Mouse (Mus musculus) cerebellum, adult 2 months (tissue): Measurements from ENCODE around the gene Olfr846. TPM values are rescaled to one million over a fixed set of nuclear protein-coding genes. Genes with fewer than 3 reads are reported as not detected.

Source experiments
- DNase-seq, 2 experiments: peaks; one replicate each; pipeline ENCODE4 v3.0.0; 2021
- H3K27ac ChIP-seq: fragments of 200-500 bp; 2 replicates; pipeline ENCODE4 v1.5.1; 2012; ENCODE audit warnings: low read length, control low read depth, inconsistent platforms; ENCODE audit not compliant: insufficient read depth
- H3K27me3 ChIP-seq: fragments of 200-500 bp; 2 replicates; pipeline ENCODE4 v1.6.1; 2012; ENCODE audit warnings: inconsistent platforms, mild to moderate bottlenecking, low read length, moderate library complexity; ENCODE audit not compliant: control insufficient read depth, insufficient read depth
- H3K4me1 ChIP-seq: fragments of 200-500 bp; 2 replicates; pipeline ENCODE4 v1.6.1; 2011; ENCODE audit warnings: low read length; ENCODE audit not compliant: control insufficient read depth, insufficient read depth
- H3K4me3 ChIP-seq: fragments of 200-500 bp; replicated peaks from 2 replicates; pipeline ENCODE3; 2011; ENCODE audit warnings: mild to moderate bottlenecking, low read depth, low read length, control low read depth; ENCODE audit not compliant: insufficient read depth
- CTCF ChIP-seq: fragments of 200-500 bp; IDR thresholded peaks from 2 replicates; pipeline ENCODE4 v1.5.1; 2011; ENCODE audit warnings: low read depth, mild to moderate bottlenecking, control low read depth, low read length, moderate library complexity, borderline replicate concordance; ENCODE audit not compliant: insufficient read depth
- POLR2A ChIP-seq: fragments of 200-500 bp; IDR thresholded peaks from 2 replicates; pipeline ENCODE4 v1.6.1; 2011; ENCODE audit warnings: low read length, control low read depth, borderline replicate concordance; ENCODE audit not compliant: insufficient read depth
- WGBS: fragments of 180-500 bp; shearing (Covaris S2); methylation state at CpG from one replicate; pipeline ENCODE4 v1.1.7; 2018; 5-methylcytosine and 5-hydroxymethylcytosine counted together
- polyA plus RNA-seq: library from polyadenylated mRNA; depleted of rRNA; stranded (reverse); fragments of >200 nt; gene quantifications from 2 replicates; pipeline ENCODE4 v1.2.3, GENCODE M21; 2012; rRNA removed

Gene Olfr846
- not detected in 2 replicates for polyA plus RNA-seq

GRCm38 (mm10) chr9:19363905-19364304, at the start of gene Olfr846:
TSS of gene Olfr846 (minus strand) at chr9:19364005.
- no peak for DNase-seq
- no peak for TF ChIP-seq POLR2A
- no peak for TF ChIP-seq CTCF

GRCm38 (mm10) chr9:19378569-19378968, 14.8 kb upstream of the Olfr846 start, which contains the start of gene Olfr847:
TSS of gene Olfr847 (minus strand) at chr9:19378669.
- 63% methylated on average over 1 of the region's 1 CpGs for WGBS
- H3K27ac ChIP-seq: no peak within 1 kb of the TSS
- no peaks in the 10 kb centered on the region for H3K4me1 ChIP-seq
- no peak for TF ChIP-seq POLR2A
- TF ChIP-seq CTCF: no peak
- no peaks in the 10 kb centered on the region for H3K27me3 ChIP-seq
- DNase-seq: no peak
- no peak within 1 kb of the TSS for H3K4me3 ChIP-seq

More at GRCm38 (mm10) chr9:19363905-19364304, at the start of gene Olfr846:
- Histone ChIP-seq H3K27ac (no peak within 1 kb of the TSS), H3K27me3 (no peaks in the 10 kb centered on the region), H3K4me3 (no peak within 1 kb of the TSS), H3K4me1 (no peaks in the 10 kb centered on the region)
- WGBS: 36% methylated on average over 1 of the region's 1 CpGs

DNA sequence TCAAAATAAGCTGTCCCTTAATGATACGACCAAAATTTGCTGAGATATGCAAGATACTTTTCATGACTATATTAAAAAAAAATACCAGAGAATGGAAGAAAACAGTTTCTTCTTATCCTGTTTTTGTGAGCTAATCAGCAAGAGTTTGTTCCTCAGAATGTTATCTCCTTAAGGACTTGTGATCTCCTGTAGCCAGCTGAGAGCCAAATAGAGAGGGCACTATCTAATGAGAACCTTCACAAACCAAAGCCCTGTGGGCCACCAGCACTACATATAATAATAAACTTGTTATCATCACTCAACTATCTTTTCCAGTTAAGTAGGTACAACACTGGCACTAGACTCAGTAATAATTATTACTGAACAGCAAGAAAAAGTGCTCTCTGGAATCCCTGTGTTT, 27.6 kb downstream of the Olfr846 start, which contains the start of gene Olfr845:
Olfr845 (plus strand) TSS at position 301 of the 400 bp plus-strand sequence.
- Histone ChIP-seq H3K27ac (no peak within 1 kb of the TSS), H3K4me1 (no peaks in the 10 kb centered on the region), H3K4me3 (no peak within 1 kb of the TSS), H3K27me3 (no peaks in the 10 kb centered on the region)
- DNase-seq: no peak
- 62% methylated on average over 1 of the region's 1 CpGs for WGBS
- no peak for TF ChIP-seq POLR2A
- no peak for TF ChIP-seq CTCF

GRCm38 (mm10) chr9:19316047-19316446, 47.8 kb downstream of the Olfr846 start, which contains the start of gene Olfr844:
TSS of gene Olfr844 (plus strand) at chr9:19316347.
- Histone ChIP-seq H3K4me1 (no peaks in the 10 kb centered on the region), H3K27ac (no peak within 1 kb of the TSS), H3K4me3 (no peak within 1 kb of the TSS), H3K27me3 (no peaks in the 10 kb centered on the region)
- TF ChIP-seq POLR2A (no peak), CTCF (no peak)
- DNase-seq: no peak

Other genes with a start within 250 kb of the Olfr846 start
- gene Olfr836, start 243.6 kb downstream of the Olfr846 start, polyA plus RNA-seq: not detected in 2 replicates
- not detected in 2 replicates for gene Olfr837, start 227.7 kb downstream of the Olfr846 start, polyA plus RNA-seq
- not detected in 2 replicates for gene Olfr839-ps1, start 186.7 kb downstream of the Olfr846 start, polyA plus RNA-seq
- gene Olfr843, start 112.0 kb downstream of the Olfr846 start, polyA plus RNA-seq: not detected in 2 replicates
- not detected in 2 replicates for gene Olfr844, start 47.7 kb downstream of the Olfr846 start, polyA plus RNA-seq
- not detected in 2 replicates for gene Olfr845, start 27.5 kb downstream of the Olfr846 start, polyA plus RNA-seq
- gene Olfr847, start 14.7 kb upstream of the Olfr846 start, polyA plus RNA-seq: not detected in 2 replicates
- gene Olfr849, start 76.3 kb upstream of the Olfr846 start, polyA plus RNA-seq: not detected in 2 replicates
- not detected in 2 replicates for gene Olfr850, start 114.2 kb upstream of the Olfr846 start, polyA plus RNA-seq
- gene Olfr851, start 129.3 kb upstream of the Olfr846 start, polyA plus RNA-seq: not detected in 2 replicates
- gene Olfr853, start 177.1 kb upstream of the Olfr846 start, polyA plus RNA-seq: not detected in 2 replicates
- not detected in 2 replicates for gene Olfr854, start 203.4 kb upstream of the Olfr846 start, polyA plus RNA-seq
- gene Olfr855, start 218.6 kb upstream of the Olfr846 start, polyA plus RNA-seq: not detected in 2 replicates